Mouse (Mus musculus): ENCODE results near the gene Exosc1. TPM values are rescaled to one million over a fixed set of nuclear protein-coding genes. Genes with fewer than 3 reads are reported as not detected.

Exosc1 gene
- polyA plus RNA-seq, 1 experiment from 2014 or later, result 63.2 TPM

DNA sequence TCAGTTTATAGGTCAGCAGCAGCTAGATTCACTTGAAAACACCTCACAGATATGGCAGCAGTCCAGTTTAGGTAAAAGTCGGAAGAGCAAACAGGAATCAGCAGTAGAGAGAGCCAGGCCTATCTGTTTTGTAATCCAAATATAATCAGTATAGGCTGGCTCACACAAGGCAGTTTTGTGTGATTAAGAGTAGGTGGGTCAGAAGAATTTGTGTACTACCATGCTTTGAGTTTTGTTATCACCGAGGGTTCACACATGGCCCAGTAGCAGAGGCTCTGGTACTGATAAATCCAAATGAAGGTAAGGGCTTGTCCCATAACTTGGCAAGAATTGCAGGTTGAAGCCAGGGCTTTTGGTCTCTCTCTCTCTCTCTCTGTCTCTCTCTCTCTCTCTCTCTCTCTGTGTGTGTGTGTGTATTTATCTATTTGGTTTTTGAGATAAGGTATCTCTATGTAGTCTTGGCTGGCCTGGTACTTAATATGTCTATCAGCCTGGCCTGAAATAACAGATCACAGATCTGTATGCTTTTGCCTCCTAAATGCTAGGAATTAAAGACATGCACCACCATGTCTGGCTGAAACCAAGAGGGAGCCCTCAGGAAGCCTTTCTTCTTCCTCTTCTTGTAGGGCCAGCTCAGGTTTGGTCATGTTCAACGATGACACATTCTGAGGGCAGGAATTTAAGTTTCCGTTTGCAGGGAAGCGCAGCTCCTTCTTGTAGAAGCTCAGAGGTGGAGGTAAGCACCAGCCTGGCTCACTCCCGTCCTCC is 26.7 kb downstream of the Exosc1 start:
- Histone ChIP-seq H3K9me3 (ENCODE audit: control insufficient read depth, low read length) (no peaks in the 10 kb centered on the region), H3K4me1 (ENCODE audit: control insufficient read depth, insufficient read depth, low read length) (peaks cover 12% of the 10 kb centered on the region), H3K27me3 (replicated peaks; ENCODE audit: control insufficient read depth, insufficient read depth, low read length) (no peaks in the 10 kb centered on the region), H3K4me2 (ENCODE audit: low read depth, low read length) (no peak overlapping the region), H3K36me3 (ENCODE audit: control insufficient read depth, insufficient read depth, low read length) (no peaks in the 10 kb centered on the region), H3K27ac (ENCODE audit: low read length) (no peak overlapping the region), H3K4me3 (ENCODE audit: low read length) (no peak overlapping the region), H3K9ac (ENCODE audit: low read depth, low read length) (no peak overlapping the region)
- no peak for ATAC-seq
- 55% methylated on average over 6 of the region's 6 CpGs for WGBS

DNA sequence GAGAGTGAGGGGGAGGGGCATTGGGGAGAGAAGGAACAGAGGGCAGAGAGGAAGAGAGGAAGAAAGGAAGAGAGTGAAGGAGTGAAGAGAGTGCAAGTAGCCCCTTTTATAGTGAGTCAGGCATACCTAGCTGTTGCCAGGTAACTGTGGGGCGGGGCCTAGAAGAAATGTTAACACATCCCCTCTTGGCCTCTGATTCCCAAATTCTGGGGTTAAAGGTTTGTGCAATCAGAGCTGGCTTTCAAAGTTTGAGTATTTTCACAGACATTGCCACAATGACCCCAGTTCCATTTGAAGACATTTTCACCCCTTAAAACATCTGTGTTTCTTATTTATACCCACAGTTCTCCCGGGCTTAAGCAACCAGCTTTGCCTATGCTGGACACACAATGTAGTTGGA is 28.0 kb downstream of the Exosc1 start:
- 85% methylated on average over 2 of the region's 2 CpGs for WGBS
- no peak overlapping the region for H3K9ac ChIP-seq (ENCODE audit: low read depth, low read length)
- peaks cover 9% of the 10 kb centered on the region for H3K4me1 ChIP-seq (ENCODE audit: control insufficient read depth, insufficient read depth, low read length)
- H3K4me2 ChIP-seq (ENCODE audit: low read depth, low read length), result no peak overlapping the region
- H3K27me3 ChIP-seq (replicated peaks; ENCODE audit: control insufficient read depth, insufficient read depth, low read length), result no peaks in the 10 kb centered on the region
- no peak for ATAC-seq
- H3K4me3 ChIP-seq (ENCODE audit: low read length), result no peak overlapping the region
- H3K27ac ChIP-seq (ENCODE audit: low read length), result no peak overlapping the region
- H3K36me3 ChIP-seq (ENCODE audit: control insufficient read depth, insufficient read depth, low read length), result no peaks in the 10 kb centered on the region
- H3K9me3 ChIP-seq (ENCODE audit: control insufficient read depth, low read length), result no peaks in the 10 kb centered on the region

DNA sequence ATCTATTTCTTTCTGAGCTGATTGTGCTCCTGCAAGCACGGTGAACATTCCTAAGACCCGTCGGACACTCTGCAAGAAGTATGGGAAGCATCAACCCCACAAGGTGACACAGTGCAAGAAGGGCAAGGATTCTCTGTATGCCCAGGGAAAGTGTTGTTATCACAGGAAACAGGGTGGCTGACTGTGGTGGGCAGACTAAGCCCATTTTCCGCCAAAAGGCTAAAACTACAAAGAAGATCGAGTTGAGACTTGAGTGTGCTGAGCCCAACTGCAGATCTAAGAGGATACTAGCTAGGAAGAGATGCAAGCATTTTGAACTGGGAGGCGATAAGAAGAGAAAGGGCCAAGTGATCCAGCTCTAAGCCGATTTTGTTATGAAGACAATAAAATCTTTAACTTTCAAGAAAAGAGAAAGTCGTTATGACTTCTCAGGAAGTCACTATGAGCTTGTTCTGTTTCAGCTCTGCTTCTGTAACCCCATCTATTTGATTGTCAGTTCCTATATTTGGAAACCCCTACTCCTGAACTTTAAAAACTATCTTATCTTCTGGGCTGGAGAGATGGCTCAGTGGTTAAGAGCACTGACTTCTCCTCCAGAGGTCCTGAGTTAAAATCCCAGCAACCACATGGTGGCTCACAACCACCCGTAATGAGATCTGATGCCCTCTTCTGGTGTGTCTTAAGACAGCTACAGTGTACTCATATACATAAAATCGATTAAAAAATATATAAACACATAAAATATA is 30.2 kb downstream of the Exosc1 start:
- WGBS, result 87% methylated on average over 10 of the region's 10 CpGs
- H3K4me2 ChIP-seq (ENCODE audit: low read depth, low read length), result no peak overlapping the region

DNA sequence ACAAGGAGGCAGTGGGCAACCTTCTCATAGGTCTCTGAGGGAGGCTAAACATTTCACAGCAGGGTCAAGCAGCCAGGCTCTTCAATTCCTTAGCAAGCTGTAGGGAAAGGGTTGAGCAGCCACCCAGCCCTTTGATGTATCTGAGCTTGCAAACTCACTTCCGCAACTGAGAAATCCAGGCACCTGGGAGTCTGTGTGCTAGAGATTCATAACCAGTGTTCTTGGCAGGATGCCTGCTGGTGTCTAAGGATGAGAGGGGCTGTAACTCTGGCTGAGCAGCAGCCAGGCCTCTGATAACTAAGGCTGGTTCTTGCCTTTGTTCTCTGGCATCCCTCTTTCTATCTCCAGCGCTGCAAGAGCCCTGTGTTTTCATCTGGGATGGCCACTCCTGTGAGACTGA is 31.5 kb downstream of the Exosc1 start:
- Histone ChIP-seq H3K27me3 (replicated peaks; ENCODE audit: control insufficient read depth, insufficient read depth, low read length) (no peaks in the 10 kb centered on the region), H3K27ac (ENCODE audit: low read length) (no peak overlapping the region), H3K9me3 (ENCODE audit: control insufficient read depth, low read length) (no peaks in the 10 kb centered on the region), H3K4me1 (ENCODE audit: control insufficient read depth, insufficient read depth, low read length) (no peaks in the 10 kb centered on the region), H3K4me3 (ENCODE audit: low read length) (no peak overlapping the region), H3K4me2 (ENCODE audit: low read depth, low read length) (no peak overlapping the region), H3K9ac (ENCODE audit: low read depth, low read length) (no peak overlapping the region), H3K36me3 (ENCODE audit: control insufficient read depth, insufficient read depth, low read length) (no peaks in the 10 kb centered on the region)
- ATAC-seq, result no peak
- WGBS, result 45% methylated on average over 2 of the region's 2 CpGs

More for the DNA sequence above, 30.2 kb downstream of the Exosc1 start:
- no peaks in the 10 kb centered on the region for H3K27me3 ChIP-seq (replicated peaks; ENCODE audit: control insufficient read depth, insufficient read depth, low read length)
- no peaks in the 10 kb centered on the region for H3K36me3 ChIP-seq (ENCODE audit: control insufficient read depth, insufficient read depth, low read length)
- no peak for ATAC-seq
- H3K9ac ChIP-seq (ENCODE audit: low read depth, low read length), result no peak overlapping the region
- peaks cover 9% of the 10 kb centered on the region for H3K4me1 ChIP-seq (ENCODE audit: control insufficient read depth, insufficient read depth, low read length)
- H3K4me3 ChIP-seq (ENCODE audit: low read length), result no peak overlapping the region
- no peak overlapping the region for H3K27ac ChIP-seq (ENCODE audit: low read length)
- no peaks in the 10 kb centered on the region for H3K9me3 ChIP-seq (ENCODE audit: control insufficient read depth, low read length)

DNA sequence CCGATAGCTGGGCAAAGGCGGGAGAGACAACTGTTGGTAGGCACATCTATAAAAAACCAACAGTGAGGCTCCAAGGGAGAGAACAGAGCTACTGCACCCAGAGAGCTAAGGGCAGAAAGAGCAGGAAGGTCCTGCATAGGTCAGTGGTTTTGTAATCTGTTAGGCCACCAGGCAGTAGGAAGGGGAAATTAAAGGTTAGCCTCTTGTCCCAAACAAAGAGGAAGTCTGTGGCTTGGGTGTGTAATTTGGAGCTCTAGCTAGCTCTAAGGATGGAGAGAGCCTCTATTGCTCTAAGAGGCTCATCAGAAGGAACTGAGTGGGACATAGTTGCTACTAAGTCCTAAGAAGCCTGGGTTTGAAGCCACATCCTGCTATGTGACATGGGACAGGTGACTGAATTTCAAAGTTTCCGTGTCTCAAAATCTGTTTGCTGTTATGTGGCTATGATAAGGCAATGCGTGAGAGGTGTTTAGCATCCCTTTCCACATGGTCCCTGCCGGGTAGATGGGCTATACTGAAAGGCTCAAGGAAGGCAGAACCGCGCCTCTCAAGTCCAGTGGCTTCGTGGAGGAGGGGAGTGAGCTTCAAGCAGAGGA is 32.6 kb downstream of the Exosc1 start:
- H3K9me3 ChIP-seq (ENCODE audit: control insufficient read depth, low read length), result no peaks in the 10 kb centered on the region
- H3K9ac ChIP-seq (ENCODE audit: low read depth, low read length), result no peak overlapping the region
- no peaks in the 10 kb centered on the region for H3K27me3 ChIP-seq (replicated peaks; ENCODE audit: control insufficient read depth, insufficient read depth, low read length)
- ATAC-seq, result no peak
- 84% methylated on average over 8 of the region's 8 CpGs for WGBS
- no peaks in the 10 kb centered on the region for H3K4me1 ChIP-seq (ENCODE audit: control insufficient read depth, insufficient read depth, low read length)
- no peaks in the 10 kb centered on the region for H3K36me3 ChIP-seq (ENCODE audit: control insufficient read depth, insufficient read depth, low read length)
- no peak overlapping the region for H3K4me2 ChIP-seq (ENCODE audit: low read depth, low read length)
- H3K4me3 ChIP-seq (ENCODE audit: low read length), result no peak overlapping the region
- H3K27ac ChIP-seq (ENCODE audit: low read length), result no peak overlapping the region

DNA sequence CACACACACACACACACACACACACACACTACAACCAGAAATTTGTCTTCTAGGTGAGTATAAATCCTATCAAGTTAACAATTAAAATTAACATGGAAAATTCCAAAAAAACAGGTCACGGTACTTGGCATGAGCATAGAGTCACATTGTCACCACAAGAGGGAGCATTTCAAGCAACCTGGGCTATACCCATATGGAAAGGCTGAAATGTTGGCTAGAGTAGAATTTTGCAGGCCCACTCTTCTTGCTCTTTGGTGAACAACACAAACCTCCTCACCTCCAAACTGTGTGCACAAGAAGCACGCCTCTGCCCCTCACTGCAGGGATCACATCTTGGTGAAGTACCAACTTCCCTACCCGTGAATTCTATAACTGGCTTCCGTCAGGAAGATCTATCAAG is 34.4 kb downstream of the Exosc1 start:
- no peak overlapping the region for H3K9ac ChIP-seq (ENCODE audit: low read depth, low read length)
- H3K36me3 ChIP-seq (ENCODE audit: control insufficient read depth, insufficient read depth, low read length), result no peaks in the 10 kb centered on the region
- no peak overlapping the region for H3K4me2 ChIP-seq (ENCODE audit: low read depth, low read length)
- no peak overlapping the region for H3K4me3 ChIP-seq (ENCODE audit: low read length)
- no peaks in the 10 kb centered on the region for H3K27me3 ChIP-seq (replicated peaks; ENCODE audit: control insufficient read depth, insufficient read depth, low read length)
- peaks cover 9% of the 10 kb centered on the region for H3K4me1 ChIP-seq (ENCODE audit: control insufficient read depth, insufficient read depth, low read length)
- ATAC-seq, result no peak
- WGBS, result 46% methylated on average over 4 of the region's 4 CpGs
- H3K27ac ChIP-seq (ENCODE audit: low read length), result no peak overlapping the region
- H3K9me3 ChIP-seq (ENCODE audit: control insufficient read depth, low read length), result no peaks in the 10 kb centered on the region

DNA sequence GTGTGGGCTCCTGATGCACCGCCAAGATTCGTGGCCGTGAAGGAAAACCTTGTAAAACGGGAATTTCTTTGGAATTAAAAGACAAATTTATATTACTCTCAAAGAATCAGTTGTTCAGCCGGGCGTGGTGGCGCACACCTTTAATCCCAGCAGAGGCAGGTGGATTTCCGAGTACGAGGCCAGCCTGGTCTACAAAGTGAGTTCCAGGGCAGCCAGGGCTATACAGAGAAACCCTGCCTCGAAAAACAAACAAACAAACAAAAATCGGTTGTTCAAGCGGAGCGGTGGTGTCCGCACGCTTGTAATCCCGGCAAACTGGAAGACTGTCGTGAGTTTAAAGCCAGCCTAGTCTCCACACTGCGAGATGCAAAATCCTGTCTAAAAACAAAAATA is 36.9 kb downstream of the Exosc1 start:
- Histone ChIP-seq H3K9me3 (ENCODE audit: control insufficient read depth, low read length) (no peaks in the 10 kb centered on the region), H3K36me3 (ENCODE audit: control insufficient read depth, insufficient read depth, low read length) (0 out of 2 replicates have a peak, but pooled peaks cover 2% of the 10 kb centered on the region), H3K27ac (ENCODE audit: low read length) (no peak overlapping the region), H3K9ac (ENCODE audit: low read depth, low read length) (peak overlapping the region; percentile 65), H3K4me2 (ENCODE audit: low read depth, low read length) (peak overlapping the region; percentile 73), H3K4me1 (ENCODE audit: control insufficient read depth, insufficient read depth, low read length) (peaks cover 9% of the 10 kb centered on the region), H3K4me3 (ENCODE audit: low read length) (peak overlapping the region; percentile 69), H3K27me3 (replicated peaks; ENCODE audit: control insufficient read depth, insufficient read depth, low read length) (no peaks in the 10 kb centered on the region)
- WGBS, result 13% methylated on average over 18 of the region's 18 CpGs
- ATAC-seq, result peak; percentile 38

DNA sequence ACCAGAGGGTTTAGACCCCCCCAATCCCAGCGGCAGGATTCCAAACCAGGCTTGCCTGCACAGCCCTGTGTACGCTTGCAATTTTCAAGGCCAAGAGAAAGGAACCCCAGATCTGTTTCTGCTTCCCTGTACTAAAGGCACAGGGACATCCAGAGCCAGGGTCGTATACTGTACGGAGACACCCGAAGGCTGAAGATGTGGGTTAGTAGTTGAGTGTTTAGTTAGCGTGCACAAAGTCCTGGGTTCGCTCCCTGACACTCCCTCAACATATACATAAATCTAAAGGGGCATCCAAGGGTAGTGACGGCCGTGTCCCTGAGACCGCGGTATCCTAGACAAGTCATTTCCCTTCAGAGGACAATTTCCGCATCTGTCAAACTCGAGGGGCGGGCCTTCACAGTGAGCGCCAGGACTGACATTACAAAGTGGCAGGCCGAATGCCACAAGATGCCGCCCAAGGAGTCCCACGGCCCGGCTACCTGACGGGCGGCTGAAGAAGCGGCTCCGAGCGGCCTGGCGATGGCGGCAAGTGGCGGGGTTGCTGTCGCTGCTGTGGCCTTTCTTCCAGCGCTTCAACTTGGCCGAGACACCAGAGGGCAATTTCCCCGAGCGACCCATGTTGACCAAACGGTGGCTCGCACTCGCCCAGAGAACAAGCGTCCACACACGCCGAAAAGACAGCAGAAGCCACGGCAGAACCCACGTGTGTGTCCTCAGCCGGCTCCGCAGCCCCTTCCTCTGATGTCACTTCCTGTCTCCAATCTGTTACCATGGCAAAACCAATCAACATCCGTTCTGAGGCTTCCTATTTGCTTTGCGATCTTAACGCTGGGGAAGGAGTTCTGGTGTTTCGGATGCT is 37.5 kb downstream of the Exosc1 start, which contains the start of gene Rrp12:
Rrp12 (minus strand) TSS at position 714 of the 859 bp plus-strand sequence.
- peaks cover 9% of the 10 kb centered on the region for H3K4me1 ChIP-seq (ENCODE audit: control insufficient read depth, insufficient read depth, low read length)
- no peaks in the 10 kb centered on the region for H3K9me3 ChIP-seq (ENCODE audit: control insufficient read depth, low read length)
- H3K9ac ChIP-seq (ENCODE audit: low read depth, low read length), result peak within 1 kb of the TSS; percentile 65
- H3K27me3 ChIP-seq (replicated peaks; ENCODE audit: control insufficient read depth, insufficient read depth, low read length), result no peaks in the 10 kb centered on the region
- peak within 1 kb of the TSS; percentile 73 for H3K4me2 ChIP-seq (ENCODE audit: low read depth, low read length)
- H3K4me3 ChIP-seq (ENCODE audit: low read length), result peak within 1 kb of the TSS; percentile 69
- under 1% methylated on average over 46 of the region's 46 CpGs for WGBS
- H3K36me3 ChIP-seq (ENCODE audit: control insufficient read depth, insufficient read depth, low read length), result 0 out of 2 replicates have a peak, but pooled peaks cover 2% of the 10 kb centered on the region
- peak; percentile 94 for ATAC-seq
- H3K27ac ChIP-seq (ENCODE audit: low read length), result 0 out of 2 replicates have a peak within 1 kb of the TSS, but pooled peaks have one; percentile 3
